Mouse (Mus musculus): ENCODE results near the gene Nfe2l3.
A peak's percentile ranks its signal among the peaks of the same experiment; 100 is the strongest.

Gene Nfe2l3

DNA sequence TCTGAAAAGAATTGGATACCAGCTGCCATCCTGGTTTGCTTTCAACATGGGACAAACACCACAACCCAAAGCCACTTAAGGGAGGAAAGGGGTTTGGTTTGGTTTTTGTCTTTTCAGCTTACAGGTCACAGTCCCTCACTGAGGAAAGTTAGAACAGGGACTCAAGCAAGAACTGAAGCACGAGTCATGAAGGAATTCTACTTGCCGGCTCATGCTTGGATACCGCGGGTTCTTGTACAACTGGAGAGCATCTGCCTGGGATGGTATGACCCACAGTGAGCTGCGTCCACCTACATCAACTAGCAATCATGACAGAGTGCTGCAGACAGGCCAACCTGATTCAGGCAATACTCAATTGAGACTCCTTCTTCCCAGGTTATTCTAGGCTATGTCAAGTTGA is 54.3 kb downstream of the Nfe2l3 start:
- DNase-seq: no peak

DNA sequence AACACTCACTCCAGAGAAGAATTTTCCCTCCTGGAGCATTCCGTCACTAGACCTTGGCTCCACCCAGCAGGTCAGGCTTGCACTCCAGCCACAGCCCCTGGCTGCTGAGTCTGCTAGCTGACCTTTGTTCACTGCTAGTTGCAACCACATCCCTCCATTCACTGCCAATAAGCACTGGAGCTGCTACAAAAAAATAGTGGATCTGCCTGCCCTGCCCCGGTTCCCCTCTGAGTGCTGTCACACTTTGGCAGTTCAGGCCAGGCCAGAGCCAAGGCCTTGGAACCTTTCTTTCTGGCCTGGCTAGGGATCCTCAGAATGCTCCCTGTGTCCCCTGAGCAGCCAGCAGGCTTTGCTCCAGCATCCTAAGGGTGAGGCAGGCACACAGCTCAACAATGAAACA is 57.3 kb downstream of the Nfe2l3 start:
- DNase-seq: peak; percentile 85

GRCm38 (mm10) chr6:51497321-51498111 is 65.0 kb downstream of the Nfe2l3 start:
- peak; percentile 14 for DNase-seq

- no peak for DNase-seq
These were observed 73.2 kb downstream of the Nfe2l3 start for GRCm38 (mm10) chr6:51505671-51506070.

- DNase-seq: no peak
These were observed 75.1 kb downstream of the Nfe2l3 start for GRCm38 (mm10) chr6:51507556-51507955.

All from kidney, adult 11 months (tissue).